Mouse (Mus musculus) spleen, postnatal 14 days (tissue): ENCODE data around the gene Nhlh1.

ENCODE experiments used
- DNase-seq, 2 experiments: peaks; one replicate each; pipeline ENCODE4 v3.0.0; 2021 to 2022; ENCODE audit warnings: low spot score in 2 of 2

Nhlh1 gene

GRCm38 (mm10) chr1:172053541-172054440, 3.6 kb downstream of the Nhlh1 start:
- no peak for DNase-seq

- DNase-seq, result no peak
These were observed 4.5 kb downstream of the Nhlh1 start for GRCm38 (mm10) chr1:172052766-172053279.

- DNase-seq, result no peak
These were observed 8.1 kb downstream of the Nhlh1 start for GRCm38 (mm10) chr1:172049131-172049782.

GRCm38 (mm10) chr1:172048241-172048734, 9.1 kb downstream of the Nhlh1 start:
- DNase-seq, result no peak

GRCm38 (mm10) chr1:172046938-172047337, 10.4 kb downstream of the Nhlh1 start:
- DNase-seq, result peak; percentile 24 to 61

GRCm38 (mm10) chr1:172046410-172046809, 11.0 kb downstream of the Nhlh1 start:
- DNase-seq, result no peak

- DNase-seq, result no peak
These were observed 27.5 kb downstream of the Nhlh1 start for GRCm38 (mm10) chr1:172029914-172030313.

GRCm38 (mm10) chr1:172028394-172029275, 28.7 kb downstream of the Nhlh1 start, which contains the start of gene Vangl2:
Gene Vangl2 (minus strand): TSS chr1:172028444.
- no peak for DNase-seq

GRCm38 (mm10) chr1:172027809-172028102, 29.6 kb downstream of the Nhlh1 start:
- no peak for DNase-seq

- DNase-seq, result peak; percentile 63 to 76
These were observed 30.2 kb downstream of the Nhlh1 start for GRCm38 (mm10) chr1:172027010-172027808.

GRCm38 (mm10) chr1:172026201-172026901, 31.0 kb downstream of the Nhlh1 start:
- DNase-seq, result no peak

- no peak for DNase-seq
These were observed 32.0 kb downstream of the Nhlh1 start for GRCm38 (mm10) chr1:172025201-172025904.

- DNase-seq, result no peak
These were observed 33.1 kb downstream of the Nhlh1 start for GRCm38 (mm10) chr1:172024140-172024895.

GRCm38 (mm10) chr1:172019863-172020521, 37.4 kb downstream of the Nhlh1 start:
- no peak for DNase-seq

- no peak for DNase-seq
These were observed 38.0 kb downstream of the Nhlh1 start for GRCm38 (mm10) chr1:172019339-172019738.

- DNase-seq, result no peak
These were observed 38.7 kb downstream of the Nhlh1 start for GRCm38 (mm10) chr1:172018336-172019311.

GRCm38 (mm10) chr1:172017517-172018070, 39.8 kb downstream of the Nhlh1 start:
- no peak for DNase-seq
